Mouse (Mus musculus): ENCODE data around the gene Plce1.

DNA sequence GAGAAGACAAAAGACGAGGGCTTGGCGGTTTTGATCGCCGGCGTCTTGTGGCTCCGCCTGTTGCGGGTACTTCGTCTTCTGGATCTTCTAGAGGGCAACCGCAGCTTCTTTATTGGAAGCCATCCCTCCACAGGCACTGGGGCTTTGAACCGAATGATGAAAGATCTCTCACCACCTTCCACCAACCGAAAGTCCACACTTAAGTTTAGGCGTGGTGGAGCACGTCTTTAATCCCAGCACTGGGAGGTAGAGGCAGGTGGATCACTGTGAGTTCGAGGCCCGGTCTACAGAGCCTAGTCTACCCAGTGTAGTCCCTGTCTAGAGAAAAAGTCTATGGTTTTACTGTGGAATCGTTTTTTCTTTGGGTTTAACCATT lies 338.5 kb downstream of the Plce1 start:
- no peak for TF ChIP-seq GATA1 (IDR thresholded peaks at IDR 0.05; ENCODE audit: low read length)
- TF ChIP-seq TAL1 (IDR thresholded peaks at IDR 0.05; ENCODE audit: low read length): no peak
